Comparison of ENCODE assay signal across 9 mouse cellular contexts in genomic region chr2:66473181-66473822, GRCm38 (mm10). TPM values are rescaled to one million over a fixed set of nuclear protein-coding genes. Genes with fewer than 3 reads are reported as not detected.
DNase-seq lines count a peak whose midpoint lies in the region; ATAC-seq and TF ChIP-seq lines count a peak whose summit lies in the region.
"Had no signal": no experiment of that assay in that cellular context is flagged by ENCODE, and none has a peak within 500 bp of the region (broad histone marks: within the 10 kb centered on the region; RNA-seq: fewer than 3 reads in every experiment).

No protein-coding gene starts in this region.

- no peaks in the 10 kb centered on the region for H3K27me3 ChIP-seq in forebrain, embryonic 15.5 days

- peak; percentile 13 for DNase-seq in adrenal gland, postnatal 10 days
- no peak for DNase-seq in adrenal gland, adult 8-10 months
- no peak for DNase-seq in left cerebral cortex, adult 2 months (ENCODE audit: extremely low spot score in 1 of 2, low spot score in 2 of 2)
- DNase-seq in left cerebral cortex, postnatal 36 days (ENCODE audit: low spot score in 2 of 2), result no peak
- DNase-seq in mesoderm, embryonic 11.5 days (ENCODE audit: low read depth, low spot score), result peak; percentile 37
- no peak for DNase-seq in heart, adult 11 months

- H3K27ac ChIP-seq in left cerebral cortex, adult 2 months, result no peak overlapping the region
- H3K27ac ChIP-seq in forebrain, embryonic 15.5 days (replicated peaks), result no peak overlapping the region

- H3K4me2 ChIP-seq in forebrain, embryonic 15.5 days (replicated peaks), result no peak overlapping the region

- H3K9ac ChIP-seq in forebrain, embryonic 15.5 days (replicated peaks), result no peak overlapping the region

- peak; percentile 75 for TF ChIP-seq CTCF in left cerebral cortex, adult 2 months (IDR thresholded peaks at IDR 0.05)

- H3K4me1 ChIP-seq in forebrain, embryonic 15.5 days, result no peaks in the 10 kb centered on the region

- intact Hi-C loops in left cerebral cortex, adult 2 months (cut with DNase I), result loop anchor here (1.0 to 2.0 kb wide), 2 partner anchors 171 to 327 kb away; no protein-coding TSS in a partner anchor
- intact Hi-C loops in left cerebral cortex, postnatal 36 days (cut with DNase I), result loop anchor here (2.0 to 5.0 kb wide), 2 partner anchors 174 to 327 kb away; no protein-coding TSS in a partner anchor

- H3K4me3 ChIP-seq in left cerebral cortex, adult 2 months, result no peak overlapping the region
- no peak overlapping the region for H3K4me3 ChIP-seq in forebrain, embryonic 15.5 days

- H3K9me3 ChIP-seq in forebrain, embryonic 15.5 days, result no peaks in the 10 kb centered on the region

- H3K36me3 ChIP-seq in forebrain, embryonic 15.5 days, result no peaks in the 10 kb centered on the region

- 52% methylated on average over 3 of the region's 3 CpGs for WGBS in forebrain, embryonic 15.5 days

- peak; percentile 88 for ATAC-seq in forebrain, embryonic 15.5 days (replicated peaks)
- ATAC-seq in erythroid progenitor cell, adult 5-6 weeks (replicated peaks; ENCODE audit: low FRiP score, poor library complexity, severe bottlenecking), result no peak

RNA-seq across cellular contexts. Expression of gene Scn1a, which starts 32.7 kb away (rescaled TPM):
- under 1 TPM; 0.12 to 0.42 TPM for total RNA-seq in adrenal gland, postnatal 10 days (2021)
- total RNA-seq in adrenal gland, adult 8-10 months (2022), result under 1 TPM; 0.45 to 0.65 (median 0.49) TPM
- total RNA-seq in left cerebral cortex, adult 2 months (2021), result 100 to 1,000 TPM; 114 to 121 TPM
- 100 to 1,000 TPM; 110 to 120 TPM for total RNA-seq in left cerebral cortex, postnatal 36 days (2021)
- 11.7 and 12.6 TPM in 2 replicates for polyA plus RNA-seq in forebrain, embryonic 15.5 days (2015; fragmentation: Nextera tagmentation; extraction: Ambion mirVana)
- total RNA-seq in erythroid progenitor cell, adult 5-6 weeks (2015; ENCODE audit: low replicate concordance), result not detected in 2 replicates
- total RNA-seq in erythroid progenitor cell, adult 5-6 weeks (2017; ENCODE audit: low replicate concordance), result not detected in 2 replicates
- total RNA-seq: hematopoietic stem cell, adult 5-6 weeks had no signal

Comparison
In these comparisons a context has a peak if more than half of its experiments do, and no peak if none do; other contexts are left out.
1. DNase-seq: peak in adrenal gland, postnatal 10 days (single experiment) and mesoderm, embryonic 11.5 days (single experiment); none in adrenal gland, adult 8-10 months (single experiment), left cerebral cortex, adult 2 months (0 of 2), left cerebral cortex, postnatal 36 days (0 of 2) and heart, adult 11 months (single experiment).
2. RNA of gene Scn1a, which starts 32.7 kb away (total RNA-seq): 114 to 121 TPM in left cerebral cortex, adult 2 months and 110 to 120 TPM in left cerebral cortex, postnatal 36 days; 0.45 to 0.65 TPM in adrenal gland, adult 8-10 months, 0.12 to 0.42 TPM in adrenal gland, postnatal 10 days and not detected in erythroid progenitor cell, adult 5-6 weeks; every median in the first group is over 10 times any median in the second.